Mouse (Mus musculus) liver, embryonic 13.5 days (tissue): Measurements from ENCODE around the gene Aak1. TPM values are rescaled to one million over a fixed set of nuclear protein-coding genes. Genes with fewer than 3 reads are reported as not detected.
A peak's percentile ranks its signal among the peaks of the same experiment; 100 is the strongest.

Experiments
- ATAC-seq: fragments of 200-750 bp; cut with Nextera tagmentation; 2 replicates; pipeline ENCODE4 v1.8.0; 2017; ENCODE audit warnings: low read depth, mild to moderate bottlenecking, moderate number of reproducible peaks, moderate library complexity
- DNase-seq: peaks from one replicate; pipeline ENCODE4 v3.0.0; 2022
- H3K27ac ChIP-seq: fragments of 300-500 bp; sonication (generic); 2 replicates; pipeline ENCODE4 v1.5.1; 2015; ENCODE audit warnings: moderate library complexity, mild to moderate bottlenecking, inconsistent platforms
- H3K27me3 ChIP-seq: fragments of 300-500 bp; sonication (generic); 2 replicates; pipeline ENCODE4 v1.6.1; 2015; ENCODE audit warnings: mild to moderate bottlenecking, inconsistent platforms
- H3K36me3 ChIP-seq: fragments of 300-500 bp; sonication (generic); 2 replicates; pipeline ENCODE4 v1.6.1; 2015; ENCODE audit warnings: mild to moderate bottlenecking, inconsistent platforms
- H3K4me1 ChIP-seq: fragments of 300-500 bp; sonication (generic); replicated peaks from 2 replicates; pipeline ENCODE4 v1.6.1; 2015; ENCODE audit warnings: inconsistent platforms
- H3K4me2 ChIP-seq: fragments of 300-500 bp; sonication (generic); 2 replicates; pipeline ENCODE4 v1.6.1; 2015; ENCODE audit warnings: inconsistent platforms, mild to moderate bottlenecking, moderate library complexity
- H3K4me3 ChIP-seq: fragments of 300-500 bp; sonication (generic); replicated peaks from 2 replicates; pipeline ENCODE4 v1.5.1; 2015; ENCODE audit warnings: mild to moderate bottlenecking, inconsistent platforms
- H3K9ac ChIP-seq: fragments of 300-500 bp; sonication (generic); 2 replicates; pipeline ENCODE4 v1.6.1; 2015; ENCODE audit warnings: mild to moderate bottlenecking, inconsistent platforms
- H3K9me3 ChIP-seq: fragments of 300-500 bp; sonication (generic); replicated peaks from 2 replicates; pipeline ENCODE4 v1.6.1; 2016; ENCODE audit warnings: inconsistent platforms
- WGBS: fragments of 180-500 bp; shearing (Covaris S2); methylation state at CpG from one replicate; pipeline ENCODE4 v1.1.7; 2015; ENCODE audit not compliant: insufficient replicate concordance; 5-methylcytosine and 5-hydroxymethylcytosine counted together
- polyA plus RNA-seq: library from polyadenylated mRNA; unstranded; fragments of >200 nt; fragmentation: Nextera tagmentation; extraction: Ambion mirVana; gene quantifications from 2 replicates; pipeline ENCODE4 v1.2.1, GENCODE M21; 2015

Aak1 gene
- polyA plus RNA-seq, 1 experiment from 2014 or later = 3.4 TPM

DNA sequence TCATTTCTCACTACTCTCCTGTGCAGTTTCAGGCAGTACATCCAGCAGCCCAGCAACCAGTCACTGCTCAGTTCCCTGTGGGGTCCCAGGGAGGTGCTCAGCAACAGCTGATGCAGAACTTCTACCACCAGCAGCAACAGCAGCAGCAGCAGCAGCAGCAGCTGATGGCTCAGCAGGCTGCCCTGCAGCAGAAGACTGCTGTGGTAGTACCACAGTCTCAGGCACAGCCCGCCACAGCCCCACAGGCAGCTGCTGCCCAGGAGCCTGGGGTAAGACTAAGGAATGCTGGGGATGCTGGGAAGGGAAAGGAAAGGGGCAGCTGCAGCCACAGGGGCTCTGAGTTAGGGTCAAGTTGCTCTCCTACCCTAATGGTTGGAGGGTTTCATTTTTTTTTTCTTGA, 109.7 kb downstream of the Aak1 start:
- WGBS = 81% methylated on average over 1 of the region's 1 CpGs
- Histone ChIP-seq H3K4me1 (no peaks in the 10 kb centered on the region), H3K9me3 (no peaks in the 10 kb centered on the region), H3K9ac (no peak overlapping the region), H3K4me2 (no peak overlapping the region), H3K27me3 (no peaks in the 10 kb centered on the region), H3K36me3 (peaks cover 38% of the 10 kb centered on the region), H3K27ac (no peak overlapping the region), H3K4me3 (no peak overlapping the region)
- DNase-seq (no peak), ATAC-seq (no peak)

DNA sequence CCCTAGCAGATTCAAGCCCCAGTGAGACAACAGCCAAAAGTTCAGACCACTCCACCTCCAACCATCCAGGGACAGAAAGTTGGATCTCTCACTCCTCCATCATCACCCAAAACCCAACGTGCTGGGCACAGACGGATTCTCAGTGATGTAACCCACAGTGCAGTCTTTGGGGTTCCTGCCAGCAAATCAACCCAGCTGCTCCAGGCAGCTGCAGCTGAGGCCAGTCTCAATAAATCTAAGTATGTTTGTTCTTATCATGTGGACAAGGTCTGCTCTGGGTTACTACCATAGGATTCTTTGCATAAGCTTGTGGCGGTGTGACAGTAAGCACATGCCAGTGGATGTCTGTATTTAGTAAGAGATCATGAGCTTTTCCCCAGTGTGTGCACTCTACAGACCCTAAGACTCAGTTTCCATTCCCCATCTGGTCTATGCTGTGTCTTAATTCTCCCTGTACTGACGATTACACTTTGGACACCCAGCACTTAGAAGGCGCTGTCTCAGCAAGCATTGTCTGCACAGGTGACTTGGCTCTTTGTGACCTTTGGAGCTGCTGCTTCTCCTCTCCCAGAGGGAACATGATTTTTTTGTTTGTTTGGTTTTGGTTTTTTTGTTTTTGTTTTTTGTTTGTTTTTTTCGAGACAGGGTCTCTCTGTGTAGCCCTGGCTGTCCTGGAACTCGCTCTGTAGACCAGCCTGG, 114.8 kb downstream of the Aak1 start:
- Histone ChIP-seq H3K36me3 (peaks cover 47% of the 10 kb centered on the region), H3K4me3 (no peak overlapping the region), H3K27ac (no peak overlapping the region), H3K27me3 (no peaks in the 10 kb centered on the region), H3K4me2 (no peak overlapping the region), H3K9me3 (no peaks in the 10 kb centered on the region), H3K4me1 (no peaks in the 10 kb centered on the region), H3K9ac (no peak overlapping the region)
- ATAC-seq (no peak), DNase-seq (no peak)
- WGBS = 84% methylated on average over 7 of the region's 7 CpGs

DNA sequence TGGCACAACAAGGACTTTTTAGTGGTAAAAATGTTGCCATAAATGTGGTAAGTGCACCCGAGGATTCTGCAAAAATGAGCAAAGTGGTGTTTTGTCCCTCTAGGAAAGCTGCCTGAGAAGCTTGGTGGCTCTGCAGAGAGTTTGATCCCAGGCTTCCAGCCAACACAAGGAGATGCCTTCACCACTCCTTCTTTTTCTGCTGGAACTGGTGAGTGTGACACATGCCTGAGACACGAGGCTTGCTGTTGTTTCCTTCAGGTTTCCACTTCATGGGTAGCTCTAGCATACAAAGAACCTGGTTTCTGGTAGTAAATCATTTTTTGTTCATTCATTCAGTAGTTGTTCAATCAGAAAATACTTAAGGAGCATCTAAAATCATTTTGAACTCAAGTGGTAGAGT, 117.8 kb downstream of the Aak1 start:
- Histone ChIP-seq H3K27ac (no peak overlapping the region), H3K9me3 (no peaks in the 10 kb centered on the region), H3K4me1 (no peaks in the 10 kb centered on the region), H3K36me3 (peaks cover 51% of the 10 kb centered on the region), H3K4me2 (no peak overlapping the region), H3K27me3 (no peaks in the 10 kb centered on the region), H3K9ac (no peak overlapping the region), H3K4me3 (no peak overlapping the region)
- no peak for ATAC-seq
- 78% methylated on average over 2 of the region's 2 CpGs for WGBS
- no peak for DNase-seq

DNA sequence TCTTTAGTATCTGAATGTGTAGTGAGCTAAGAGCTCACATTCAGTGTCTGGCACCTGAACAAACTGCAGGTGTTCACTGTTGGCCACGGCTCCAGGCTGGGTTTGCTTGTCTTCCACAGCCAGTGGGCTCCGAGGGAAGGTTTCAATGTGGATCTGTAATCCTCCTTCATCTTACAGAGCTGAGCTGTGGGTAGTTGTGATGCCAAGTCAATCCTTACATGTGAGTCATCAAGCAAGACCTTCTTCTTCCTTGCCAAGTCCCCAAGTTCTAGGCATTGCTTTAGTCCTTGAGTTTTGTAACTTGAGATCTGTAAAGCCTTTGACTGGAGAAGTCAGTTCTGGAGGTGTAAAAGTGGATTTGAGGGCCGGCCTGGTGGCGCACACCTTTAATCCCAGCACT, 124.6 kb downstream of the Aak1 start:
- ATAC-seq (no peak), DNase-seq (no peak)
- H3K27me3 ChIP-seq = no peaks in the 10 kb centered on the region
- 85% methylated on average over 4 of the region's 4 CpGs for WGBS
- H3K4me1 ChIP-seq = no peaks in the 10 kb centered on the region
- H3K4me2 ChIP-seq = no peak overlapping the region
- H3K9me3 ChIP-seq = no peaks in the 10 kb centered on the region
- peaks cover 34% of the 10 kb centered on the region for H3K36me3 ChIP-seq
- no peak overlapping the region for H3K4me3 ChIP-seq
- no peak overlapping the region for H3K9ac ChIP-seq
- H3K27ac ChIP-seq = no peak overlapping the region

DNA sequence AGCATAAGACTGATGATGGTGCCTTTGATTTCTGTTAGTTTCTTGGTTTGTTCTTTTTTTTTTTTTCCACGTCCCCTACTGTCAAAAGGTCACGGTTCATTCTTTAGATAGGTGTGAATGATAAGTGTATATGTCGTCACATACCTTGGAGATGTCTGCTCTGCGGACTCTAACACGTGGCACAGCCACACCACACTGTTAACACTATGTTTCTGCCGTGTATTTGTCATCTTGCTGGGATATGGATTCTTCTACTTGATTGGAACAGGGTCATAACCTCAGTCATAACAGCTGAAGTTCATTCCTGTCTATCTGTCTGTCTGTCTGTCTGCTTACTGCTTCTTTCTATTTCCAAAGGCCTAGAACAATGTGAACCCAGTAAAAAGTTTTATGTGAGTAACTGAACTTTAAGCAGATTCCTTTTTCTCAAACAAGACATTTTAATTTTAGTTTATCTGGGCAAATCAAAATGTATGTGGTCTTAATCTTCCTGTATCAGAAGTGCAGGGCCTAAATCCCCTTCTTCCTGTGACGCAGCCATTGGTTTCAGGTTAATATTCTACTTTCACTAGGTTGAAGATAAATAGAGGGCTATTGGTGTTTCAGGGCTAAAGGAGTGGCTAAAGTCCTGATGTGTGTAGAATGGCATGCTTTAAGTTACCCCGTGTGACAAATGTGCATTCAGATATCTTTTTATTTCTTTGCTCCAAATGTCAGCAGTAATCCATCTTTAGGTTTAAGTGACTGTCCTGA, 129.0 kb downstream of the Aak1 start:
- DNase-seq (no peak), ATAC-seq (no peak)
- H3K9ac ChIP-seq = no peak overlapping the region
- no peaks in the 10 kb centered on the region; the same call in 1 of the 2 replicates for H3K4me1 ChIP-seq
- H3K4me3 ChIP-seq = no peak overlapping the region
- WGBS = 73% methylated on average over 8 of the region's 8 CpGs
- no peak overlapping the region for H3K4me2 ChIP-seq
- H3K9me3 ChIP-seq = no peaks in the 10 kb centered on the region
- peaks cover 17% of the 10 kb centered on the region for H3K36me3 ChIP-seq
- peak overlapping the region; percentile 4; the same call in 1 of the 2 replicates for H3K27ac ChIP-seq
- no peaks in the 10 kb centered on the region for H3K27me3 ChIP-seq

DNA sequence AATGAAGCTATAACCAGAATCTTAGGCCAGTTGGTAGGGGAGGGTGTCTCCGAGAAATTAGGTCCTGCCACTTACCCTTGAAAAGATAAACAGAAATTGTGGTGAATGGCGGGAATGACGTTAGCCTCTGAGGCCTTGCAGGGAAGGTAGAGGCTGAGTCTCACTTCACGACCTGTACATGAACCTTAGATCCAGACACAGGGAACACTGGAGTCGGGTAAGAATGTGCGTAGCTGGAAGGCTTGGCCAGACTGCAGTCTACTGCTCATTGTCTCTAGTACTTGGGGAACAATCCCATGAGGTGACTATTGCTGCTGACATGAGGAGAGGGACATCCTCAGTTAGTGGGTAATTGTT, 129.6 kb downstream of the Aak1 start:
- Histone ChIP-seq H3K9me3 (no peaks in the 10 kb centered on the region), H3K4me2 (no peak overlapping the region), H3K36me3 (peaks cover 12% of the 10 kb centered on the region), H3K27ac (peak overlapping the region; percentile 4; the same call in 1 of the 2 replicates), H3K4me3 (no peak overlapping the region), H3K27me3 (no peaks in the 10 kb centered on the region), H3K9ac (no peak overlapping the region), H3K4me1 (no peaks in the 10 kb centered on the region; the same call in 1 of the 2 replicates)
- no peak for DNase-seq
- WGBS = 67% methylated on average over 6 of the region's 6 CpGs
- ATAC-seq = no peak

DNA sequence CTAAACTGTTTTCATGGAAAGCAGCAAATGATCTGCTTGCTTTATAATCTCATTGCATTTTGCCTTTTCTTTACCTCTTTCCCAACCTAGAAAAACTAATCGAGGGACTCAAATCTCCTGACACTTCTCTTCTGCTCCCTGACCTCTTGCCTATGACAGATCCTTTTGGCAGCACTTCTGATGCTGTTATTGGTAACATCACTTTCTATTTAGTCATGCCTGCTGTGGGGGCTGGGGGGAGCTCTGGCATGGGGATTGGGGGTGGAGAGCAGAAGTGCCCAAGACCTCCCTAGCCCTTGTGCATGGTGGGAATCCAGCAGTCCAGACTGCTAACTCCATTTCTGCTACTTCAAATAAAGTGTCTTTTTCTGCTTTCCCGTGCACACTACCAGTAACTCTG, 131.9 kb downstream of the Aak1 start:
- ATAC-seq (no peak), DNase-seq (no peak)
- Histone ChIP-seq H3K36me3 (peaks cover 12% of the 10 kb centered on the region), H3K27ac (no peak overlapping the region), H3K9me3 (no peaks in the 10 kb centered on the region), H3K4me3 (no peak overlapping the region), H3K9ac (no peak overlapping the region), H3K4me1 (no peaks in the 10 kb centered on the region; the same call in 1 of the 2 replicates), H3K4me2 (no peak overlapping the region), H3K27me3 (no peaks in the 10 kb centered on the region)
- 78% methylated on average over 2 of the region's 2 CpGs for WGBS

DNA sequence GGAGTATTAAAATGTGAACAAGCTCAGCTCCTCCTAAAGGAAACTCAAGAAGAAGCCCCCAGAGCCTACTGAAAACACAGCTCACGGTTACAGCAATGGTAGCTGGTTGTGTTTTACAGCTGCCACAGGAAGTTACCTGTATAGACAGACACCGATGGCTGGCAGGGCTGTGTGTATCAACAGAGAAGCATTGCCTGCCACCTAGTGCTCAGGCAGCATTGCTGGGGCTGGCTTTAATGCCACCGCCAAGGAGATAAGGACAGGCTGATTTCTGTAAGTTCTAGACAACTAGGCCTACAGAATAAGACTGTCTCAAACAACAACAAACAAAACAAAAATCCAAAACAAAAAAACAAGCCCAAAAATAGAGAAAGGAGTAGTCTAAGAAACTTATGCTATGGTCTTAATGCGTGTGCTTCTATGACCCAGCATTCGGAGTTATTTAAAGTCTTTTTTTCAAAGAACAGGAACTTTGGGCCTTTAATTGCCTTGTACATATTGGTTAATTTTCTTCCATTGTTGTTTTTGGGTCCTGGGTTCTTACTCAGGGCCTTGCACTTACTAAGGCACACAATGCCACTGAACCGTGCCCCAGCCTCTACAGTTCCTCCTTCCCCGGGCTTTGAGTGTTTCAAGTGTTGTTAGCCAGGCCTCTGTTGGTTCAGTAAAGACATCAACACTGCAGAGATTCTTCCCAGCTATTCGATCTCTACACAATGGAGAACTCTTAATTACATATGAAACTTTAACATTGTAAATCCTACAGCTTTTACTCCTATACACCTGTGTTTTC, 136.2 kb downstream of the Aak1 start:
- Histone ChIP-seq H3K27ac (no peak overlapping the region), H3K9me3 (no peaks in the 10 kb centered on the region), H3K4me2 (no peak overlapping the region), H3K9ac (no peak overlapping the region), H3K4me3 (no peak overlapping the region), H3K4me1 (no peaks in the 10 kb centered on the region), H3K27me3 (no peaks in the 10 kb centered on the region), H3K36me3 (no peaks in the 10 kb centered on the region)
- DNase-seq (no peak), ATAC-seq (no peak)
- 73% methylated on average over 8 of the region's 8 CpGs for WGBS

DNA sequence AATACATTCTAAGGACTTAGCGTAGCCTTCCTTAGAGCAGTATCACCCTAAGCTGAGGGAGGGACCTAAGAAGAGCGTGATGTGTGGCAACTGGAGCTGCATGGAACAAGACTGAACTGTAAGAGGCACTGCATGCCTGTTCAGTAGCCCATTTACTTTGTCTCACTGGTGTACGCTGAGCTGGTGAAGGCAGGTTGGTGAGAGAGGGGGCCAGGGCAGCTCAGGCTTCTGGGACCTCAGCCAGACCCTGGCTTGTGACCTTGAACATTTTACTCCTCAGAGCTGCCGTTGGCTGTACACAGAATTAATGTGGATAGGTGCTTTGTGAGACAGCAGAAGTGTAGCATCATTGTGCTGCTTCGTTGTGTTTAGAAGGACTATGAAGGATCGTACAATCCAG, 140.3 kb downstream of the Aak1 start:
- ATAC-seq = no peak
- H3K4me2 ChIP-seq = no peak overlapping the region
- no peak for DNase-seq
- no peak overlapping the region for H3K27ac ChIP-seq
- H3K9me3 ChIP-seq = no peaks in the 10 kb centered on the region
- WGBS = 80% methylated on average over 6 of the region's 6 CpGs
- no peak overlapping the region for H3K4me3 ChIP-seq
- no peaks in the 10 kb centered on the region for H3K27me3 ChIP-seq
- no peaks in the 10 kb centered on the region for H3K4me1 ChIP-seq
- H3K36me3 ChIP-seq = no peaks in the 10 kb centered on the region
- H3K9ac ChIP-seq = no peak overlapping the region

DNA sequence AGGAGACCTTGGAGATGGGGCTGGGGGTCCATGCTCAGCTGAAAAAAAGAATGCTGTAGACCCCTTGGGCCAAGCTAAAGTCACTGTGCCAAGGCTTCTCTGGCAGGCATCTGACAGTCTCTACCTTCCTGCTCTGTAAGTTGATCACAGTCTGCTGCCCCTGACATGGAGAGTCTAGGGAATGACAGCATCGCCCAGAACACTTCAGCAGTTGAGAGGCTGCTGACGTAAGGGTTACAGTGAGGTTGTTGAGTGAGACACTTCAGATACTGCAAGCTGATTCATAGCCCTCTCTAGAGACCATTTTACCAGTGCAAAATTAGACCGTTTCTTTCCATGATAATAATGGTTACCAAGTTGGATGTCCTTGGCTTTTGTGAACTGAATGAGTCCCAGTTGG, 141.7 kb downstream of the Aak1 start:
- Histone ChIP-seq H3K4me3 (no peak overlapping the region), H3K9me3 (no peaks in the 10 kb centered on the region), H3K4me2 (no peak overlapping the region), H3K4me1 (no peaks in the 10 kb centered on the region), H3K27ac (no peak overlapping the region), H3K9ac (no peak overlapping the region), H3K27me3 (no peaks in the 10 kb centered on the region), H3K36me3 (peaks cover 3% of the 10 kb centered on the region)
- no peak for DNase-seq
- WGBS = 81% methylated on average over 3 of the region's 3 CpGs
- no peak for ATAC-seq

DNA sequence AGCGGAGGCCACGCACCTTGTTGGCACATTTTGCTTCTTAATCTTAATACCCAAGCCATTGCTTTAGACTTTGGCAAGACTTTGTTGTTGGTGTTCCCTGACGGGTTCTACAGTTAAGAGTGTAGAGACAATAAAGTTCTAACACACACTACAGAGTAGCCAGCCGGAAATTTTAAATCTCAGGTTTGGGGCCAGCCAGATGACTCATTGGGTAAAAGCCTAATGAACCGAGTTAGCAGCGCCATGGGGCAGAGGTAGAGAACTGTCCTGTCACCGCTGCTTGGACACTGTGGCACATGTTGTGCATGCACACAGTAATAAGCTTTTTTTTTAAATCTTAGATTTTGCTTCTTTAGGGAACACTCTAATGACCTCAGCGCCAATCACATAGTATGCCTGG, 143.0 kb downstream of the Aak1 start:
- DNase-seq = no peak
- Histone ChIP-seq H3K4me2 (no peak overlapping the region), H3K27ac (no peak overlapping the region), H3K4me3 (no peak overlapping the region), H3K9me3 (no peaks in the 10 kb centered on the region), H3K4me1 (no peaks in the 10 kb centered on the region), H3K27me3 (no peaks in the 10 kb centered on the region), H3K9ac (no peak overlapping the region), H3K36me3 (peaks cover 16% of the 10 kb centered on the region)
- whole genome bisulfite sequencing = 84% methylated on average over 8 of the region's 8 CpGs
- ATAC-seq = no peak
